Mouse (Mus musculus) liver, embryonic 15.5 days (tissue): ENCODE measurements around the gene Gimap4. TPM values are rescaled to one million over a fixed set of nuclear protein-coding genes. Genes with fewer than 3 reads are reported as not detected.

Experiments
- ATAC-seq: fragments of 200-750 bp; cut with Nextera tagmentation; 2 replicates; pipeline ENCODE4 v1.8.0; 2017; ENCODE audit warnings: moderate number of reproducible peaks, mild to moderate bottlenecking, moderate library complexity; ENCODE audit not compliant: insufficient read depth
- H3K27ac ChIP-seq: fragments of 300-500 bp; sonication (generic); replicated peaks from 2 replicates; pipeline ENCODE4 v1.5.1; 2015; ENCODE audit warnings: mild to moderate bottlenecking, inconsistent platforms
- H3K27me3 ChIP-seq: fragments of 300-500 bp; sonication (generic); 2 replicates; pipeline ENCODE4 v1.6.1; 2015; ENCODE audit warnings: mild to moderate bottlenecking, inconsistent platforms
- H3K36me3 ChIP-seq: fragments of 300-500 bp; sonication (generic); replicated peaks from 2 replicates; pipeline ENCODE4 v1.6.1; 2015; ENCODE audit warnings: moderate library complexity, mild to moderate bottlenecking, inconsistent platforms
- H3K4me1 ChIP-seq: fragments of 300-500 bp; sonication (generic); replicated peaks from 2 replicates; pipeline ENCODE4 v1.6.1; 2015; ENCODE audit warnings: inconsistent platforms
- H3K4me2 ChIP-seq: fragments of 300-500 bp; sonication (generic); 2 replicates; pipeline ENCODE4 v1.6.1; 2015; ENCODE audit warnings: moderate library complexity, mild to moderate bottlenecking, inconsistent platforms
- H3K4me3 ChIP-seq: fragments of 300-500 bp; sonication (generic); replicated peaks from 2 replicates; pipeline ENCODE4 v1.5.1; 2015; ENCODE audit warnings: mild to moderate bottlenecking, inconsistent platforms
- H3K9ac ChIP-seq: fragments of 300-500 bp; sonication (generic); 2 replicates; pipeline ENCODE4 v1.6.1; 2015; ENCODE audit warnings: moderate library complexity, mild to moderate bottlenecking, inconsistent platforms
- H3K9me3 ChIP-seq: fragments of 300-500 bp; sonication (generic); replicated peaks from 2 replicates; pipeline ENCODE4 v1.6.1; 2016; ENCODE audit warnings: inconsistent platforms
- WGBS: fragments of 180-500 bp; shearing (Covaris S2); methylation state at CpG from one replicate; pipeline ENCODE4 v1.1.7; 2015; ENCODE audit warnings: mixed read lengths; ENCODE audit not compliant: insufficient replicate concordance; 5-methylcytosine and 5-hydroxymethylcytosine counted together
- polyA plus RNA-seq: library from polyadenylated mRNA; unstranded; fragments of >200 nt; fragmentation: Nextera tagmentation; extraction: Ambion mirVana; gene quantifications from 2 replicates; pipeline ENCODE4 v1.2.1, GENCODE M21; 2015

Gene Gimap4
- polyA plus RNA-seq, 1 experiment from 2014 or later, result 10.3 TPM

- Histone ChIP-seq H3K9me3 (no peaks in the 10 kb centered on the region), H3K36me3 (no peaks in the 10 kb centered on the region), H3K4me1 (no peaks in the 10 kb centered on the region), H3K27me3 (no peaks in the 10 kb centered on the region), H3K4me2 (no peak overlapping the region), H3K9ac (no peak overlapping the region), H3K27ac (no peak overlapping the region), H3K4me3 (no peak overlapping the region)
- WGBS, result 62% methylated on average over 4 of the region's 4 CpGs
- no peak for ATAC-seq
Observed at GRCm38 (mm10) chr6:48648779-48649178, 35.6 kb upstream of the Gimap4 start.

- H3K27me3 ChIP-seq, result no peaks in the 10 kb centered on the region
- WGBS, result 73% methylated on average over 9 of the region's 9 CpGs
- H3K27ac ChIP-seq, result no peak overlapping the region
- H3K9ac ChIP-seq, result no peak overlapping the region
- no peak overlapping the region for H3K4me2 ChIP-seq
- no peak overlapping the region for H3K4me3 ChIP-seq
- no peak for ATAC-seq
- no peaks in the 10 kb centered on the region for H3K4me1 ChIP-seq
- H3K36me3 ChIP-seq, result no peaks in the 10 kb centered on the region
- no peaks in the 10 kb centered on the region for H3K9me3 ChIP-seq
Observed at GRCm38 (mm10) chr6:48650041-48650440, 34.3 kb upstream of the Gimap4 start.

GRCm38 (mm10) chr6:48658721-48659120, 25.6 kb upstream of the Gimap4 start:
- Histone ChIP-seq H3K9me3 (no peaks in the 10 kb centered on the region), H3K36me3 (no peaks in the 10 kb centered on the region), H3K4me1 (no peaks in the 10 kb centered on the region), H3K27me3 (no peaks in the 10 kb centered on the region), H3K4me2 (no peak overlapping the region), H3K27ac (no peak overlapping the region), H3K9ac (no peak overlapping the region), H3K4me3 (no peak overlapping the region)
- 55% methylated on average over 5 of the region's 5 CpGs for WGBS
- no peak for ATAC-seq

- Histone ChIP-seq H3K27me3 (no peaks in the 10 kb centered on the region), H3K4me3 (no peak overlapping the region), H3K4me1 (peaks cover 13% of the 10 kb centered on the region), H3K9me3 (no peaks in the 10 kb centered on the region), H3K36me3 (no peaks in the 10 kb centered on the region), H3K9ac (no peak overlapping the region), H3K27ac (no peak overlapping the region), H3K4me2 (no peak overlapping the region)
- 55% methylated on average over 4 of the region's 4 CpGs for WGBS
- no peak for ATAC-seq
Observed at GRCm38 (mm10) chr6:48664750-48665149, 19.6 kb upstream of the Gimap4 start.

GRCm38 (mm10) chr6:48665471-48665870, 18.9 kb upstream of the Gimap4 start:
- no peak for ATAC-seq
- Histone ChIP-seq H3K27ac (no peak overlapping the region), H3K9ac (no peak overlapping the region), H3K36me3 (no peaks in the 10 kb centered on the region), H3K4me1 (peaks cover 13% of the 10 kb centered on the region), H3K4me3 (no peak overlapping the region), H3K4me2 (no peak overlapping the region), H3K9me3 (no peaks in the 10 kb centered on the region), H3K27me3 (no peaks in the 10 kb centered on the region)
- 68% methylated on average over 9 of the region's 9 CpGs for WGBS

- Histone ChIP-seq H3K36me3 (no peaks in the 10 kb centered on the region), H3K4me3 (no peak overlapping the region), H3K9ac (no peak overlapping the region), H3K27me3 (no peaks in the 10 kb centered on the region), H3K4me2 (no peak overlapping the region), H3K9me3 (no peaks in the 10 kb centered on the region), H3K4me1 (peaks cover 13% of the 10 kb centered on the region), H3K27ac (no peak overlapping the region; the same call in 1 of the 2 replicates)
- 20% methylated on average over 7 of the region's 7 CpGs for WGBS
- ATAC-seq, result peak; percentile 60
Observed at GRCm38 (mm10) chr6:48666159-48666586, 18.2 kb upstream of the Gimap4 start.

- no peak overlapping the region for H3K4me3 ChIP-seq
- H3K4me1 ChIP-seq, result peaks cover 13% of the 10 kb centered on the region
- no peaks in the 10 kb centered on the region for H3K27me3 ChIP-seq
- H3K27ac ChIP-seq, result no peak overlapping the region
- H3K36me3 ChIP-seq, result no peaks in the 10 kb centered on the region
- no peak overlapping the region for H3K9ac ChIP-seq
- no peaks in the 10 kb centered on the region for H3K9me3 ChIP-seq
- ATAC-seq, result no peak
- no peak overlapping the region for H3K4me2 ChIP-seq
Observed at GRCm38 (mm10) chr6:48668022-48668421, 16.3 kb upstream of the Gimap4 start.

GRCm38 (mm10) chr6:48669446-48669969, 14.8 kb upstream of the Gimap4 start:
- Histone ChIP-seq H3K4me3 (no peak overlapping the region), H3K9ac (no peak overlapping the region), H3K4me2 (no peak overlapping the region), H3K27ac (no peak overlapping the region), H3K27me3 (no peaks in the 10 kb centered on the region), H3K9me3 (no peaks in the 10 kb centered on the region), H3K36me3 (no peaks in the 10 kb centered on the region), H3K4me1 (peaks cover 13% of the 10 kb centered on the region)
- WGBS, result 38% methylated on average over 2 of the region's 2 CpGs
- no peak for ATAC-seq

GRCm38 (mm10) chr6:48674291-48675058, 9.9 kb upstream of the Gimap4 start:
- H3K36me3 ChIP-seq, result no peaks in the 10 kb centered on the region
- no peak overlapping the region for H3K4me2 ChIP-seq
- no peak overlapping the region for H3K9ac ChIP-seq
- ATAC-seq, result no peak
- H3K27ac ChIP-seq, result no peak overlapping the region
- 79% methylated on average over 9 of the region's 9 CpGs for WGBS
- H3K4me1 ChIP-seq, result peaks cover 26% of the 10 kb centered on the region
- H3K4me3 ChIP-seq, result no peak overlapping the region
- no peaks in the 10 kb centered on the region for H3K9me3 ChIP-seq
- no peaks in the 10 kb centered on the region for H3K27me3 ChIP-seq

- Histone ChIP-seq H3K27me3 (no peaks in the 10 kb centered on the region), H3K27ac (peak overlapping the region; percentile 49), H3K4me1 (peaks cover 26% of the 10 kb centered on the region), H3K36me3 (no peaks in the 10 kb centered on the region), H3K4me2 (peak overlapping the region; percentile 64), H3K9ac (0 out of 2 replicates have a peak overlapping the region, but pooled peaks have one; percentile 22), H3K4me3 (peak overlapping the region; percentile 52), H3K9me3 (no peaks in the 10 kb centered on the region)
- ATAC-seq, result peak; percentile 33
- 20% methylated on average over 10 of the region's 10 CpGs for WGBS
Observed at GRCm38 (mm10) chr6:48675400-48675930, 8.9 kb upstream of the Gimap4 start.

- peak; percentile 80 for ATAC-seq
- Histone ChIP-seq H3K4me3 (peak within 1 kb of the TSS; percentile 52), H3K9me3 (no peaks in the 10 kb centered on the region), H3K4me2 (peak within 1 kb of the TSS; percentile 64), H3K27me3 (no peaks in the 10 kb centered on the region), H3K4me1 (peaks cover 26% of the 10 kb centered on the region), H3K36me3 (no peaks in the 10 kb centered on the region), H3K9ac (peak within 1 kb of the TSS; percentile 22), H3K27ac (peak within 1 kb of the TSS; percentile 57)
- WGBS, result 5% methylated on average over 11 of the region's 13 CpGs
Observed at GRCm38 (mm10) chr6:48675931-48676859, 8.2 kb upstream of the Gimap4 start, which contains the start of gene Gimap9. TSS of gene Gimap9 (plus strand) at chr6:48676129.
